Mouse (Mus musculus) ovary, postnatal 10 days (tissue): ENCODE measurements around the gene Ddx11.

Source experiments
- DNase-seq: peaks from one replicate; pipeline ENCODE4 v3.0.0; 2022; ENCODE audit warnings: low spot score

Gene Ddx11

GRCm38 (mm10) chr17:66123066-66123815 is at the start of gene Ddx11:
Ddx11 (plus strand) TSS chr17:66123520.
- DNase-seq = peak; percentile 96

GRCm38 (mm10) chr17:66073971-66074370 is 49.3 kb upstream of the Ddx11 start:
- DNase-seq = no peak

GRCm38 (mm10) chr17:66075827-66076173 is 47.5 kb upstream of the Ddx11 start:
- no peak for DNase-seq

GRCm38 (mm10) chr17:66076174-66076927 is 47.0 kb upstream of the Ddx11 start:
- peak; percentile 7 for DNase-seq

- DNase-seq = peak; percentile 92
These were observed 46.4 kb upstream of the Ddx11 start, which contains the start of gene Ankrd12 for GRCm38 (mm10) chr17:66076934-66077333. Ankrd12 (minus strand) TSS chr17:66077089.

- DNase-seq = no peak
These were observed 45.9 kb upstream of the Ddx11 start for GRCm38 (mm10) chr17:66077437-66077850.

GRCm38 (mm10) chr17:66084486-66084885 is 38.8 kb upstream of the Ddx11 start:
- no peak for DNase-seq

- no peak for DNase-seq
These were observed 38.3 kb upstream of the Ddx11 start for GRCm38 (mm10) chr17:66085038-66085437.

GRCm38 (mm10) chr17:66090251-66090650 is 33.1 kb upstream of the Ddx11 start:
- DNase-seq = no peak

- no peak for DNase-seq
These were observed 31.9 kb upstream of the Ddx11 start for GRCm38 (mm10) chr17:66091392-66091791.

GRCm38 (mm10) chr17:66092065-66092464 is 31.3 kb upstream of the Ddx11 start:
- DNase-seq = no peak

- no peak for DNase-seq
These were observed 30.7 kb upstream of the Ddx11 start for GRCm38 (mm10) chr17:66092664-66093063.

- peak; percentile 64 for DNase-seq
These were observed 22.5 kb upstream of the Ddx11 start for GRCm38 (mm10) chr17:66100566-66101379.

- no peak for DNase-seq
These were observed 21.7 kb upstream of the Ddx11 start, which contains the start of gene Ndufv2 for GRCm38 (mm10) chr17:66101380-66102330. Ndufv2 (minus strand) TSS chr17:66101559.

GRCm38 (mm10) chr17:66104076-66104475 is 19.2 kb upstream of the Ddx11 start:
- no peak for DNase-seq

- DNase-seq = peak; percentile 31
These were observed 16.6 kb upstream of the Ddx11 start for GRCm38 (mm10) chr17:66106601-66107267.

- no peak for DNase-seq
These were observed 15.9 kb upstream of the Ddx11 start for GRCm38 (mm10) chr17:66107466-66107865.

- DNase-seq = no peak
These were observed 15.1 kb upstream of the Ddx11 start for GRCm38 (mm10) chr17:66108198-66108597.

- no peak for DNase-seq
These were observed 12.6 kb upstream of the Ddx11 start for GRCm38 (mm10) chr17:66110746-66111145.

- DNase-seq = peak; percentile 64
These were observed 11.8 kb upstream of the Ddx11 start, which contains the start of gene Washc1 for GRCm38 (mm10) chr17:66111402-66111959. Washc1 (plus strand) TSS chr17:66111545.
